Mouse (Mus musculus) liver, adult 10 weeks (tissue): ENCODE data around the gene Pank2. TPM values are rescaled to one million over a fixed set of nuclear protein-coding genes. Genes with fewer than 3 reads are reported as not detected.

Source experiments
- polyA plus RNA-seq: library from polyadenylated mRNA; stranded (reverse); fragments of 350-450 nt; fragmentation: Illumina TruSeq; extraction: RNeasy Lipid Tissue Mini Kit (QIAGEN cat#74804); gene quantifications from one replicate; pipeline ENCODE4 v1.2.3, GENCODE M21; 2014; ENCODE audit warnings: low read depth, low replicate concordance

The Pank2 gene
- polyA plus RNA-seq: 21.2 TPM

GRCm38 (mm10) chr2:131262213-131262672 lies at the start of gene Pank2:
Gene Pank2 (plus strand): TSS chr2:131262495.

GRCm38 (mm10) chr2:131233307-131234126 lies 28.8 kb upstream of the Pank2 start, which contains the start of gene Mavs:
Gene Mavs (plus strand): TSS chr2:131234063.

Other genes starting within 250 kb of the Pank2 start
- gene Gfra4, start 219.4 kb upstream of the Pank2 start, polyA plus RNA-seq: not detected
- 0.45 TPM for gene Adam33, start 198.7 kb upstream of the Pank2 start, polyA plus RNA-seq
- gene Siglec1, start 175.7 kb upstream of the Pank2 start, polyA plus RNA-seq: 0.69 TPM
- 0.34 TPM for gene Hspa12b, start 135.2 kb upstream of the Pank2 start, polyA plus RNA-seq
- gene Gm11037, start 129.0 kb upstream of the Pank2 start, polyA plus RNA-seq: not detected
- 0.56 TPM for gene 1700037H04Rik, start 102.4 kb upstream of the Pank2 start, polyA plus RNA-seq
- 6.0 TPM for gene Cenpb, start 82.4 kb upstream of the Pank2 start, polyA plus RNA-seq
- 0.13 TPM for gene Cdc25b, start 75.5 kb upstream of the Pank2 start, polyA plus RNA-seq
- 0.45 TPM for gene Spef1, start 75.2 kb upstream of the Pank2 start, polyA plus RNA-seq
- 3.0 TPM for gene Ap5s1, start 55.4 kb upstream of the Pank2 start, polyA plus RNA-seq
- 14.8 TPM for gene Mavs, start 28.4 kb upstream of the Pank2 start, polyA plus RNA-seq
- gene Rnf24, start 90.4 kb downstream of the Pank2 start, polyA plus RNA-seq: 4.7 TPM
- gene Smox, start 229.0 kb downstream of the Pank2 start, polyA plus RNA-seq: 0.42 TPM